Mouse (Mus musculus) cerebellum, postnatal 10 days (tissue): ENCODE results near the gene Tcf20.
A peak's percentile ranks its signal among the peaks of the same experiment; 100 is the strongest.

Experiments used
- DNase-seq, 2 experiments: peaks; one replicate each; pipeline ENCODE4 v3.0.0; 2021; ENCODE audit warnings: mixed read lengths in 2 of 2

Gene Tcf20

GRCm38 (mm10) chr15:82992911-82993310, 5.2 kb upstream of the Tcf20 start:
- DNase-seq, result peak; percentile 51 to 58

GRCm38 (mm10) chr15:82992079-82992783, 4.6 kb upstream of the Tcf20 start:
- DNase-seq, result peak; percentile 83 to 88

- no peak for DNase-seq
Observed at GRCm38 (mm10) chr15:82989190-82989704, 1.6 kb upstream of the Tcf20 start.

- peak in 1 of 2 experiments; percentile 36 for DNase-seq
Observed at GRCm38 (mm10) chr15:82987014-82987731, 499 bp downstream of the Tcf20 start.

- DNase-seq, result peak; percentile 68 to 71
Observed at GRCm38 (mm10) chr15:82984574-82984973, 3.1 kb downstream of the Tcf20 start.

GRCm38 (mm10) chr15:82984097-82984496, 3.6 kb downstream of the Tcf20 start:
- no peak for DNase-seq

- peak; percentile 74 to 83 for DNase-seq
Observed at GRCm38 (mm10) chr15:82983416-82984026, 4.2 kb downstream of the Tcf20 start.

GRCm38 (mm10) chr15:82982724-82983415, 4.8 kb downstream of the Tcf20 start:
- peak; percentile 65 to 68 for DNase-seq

GRCm38 (mm10) chr15:82981676-82982520, 5.8 kb downstream of the Tcf20 start:
- DNase-seq, result peak; percentile 66 to 67

GRCm38 (mm10) chr15:82979531-82979930, 8.1 kb downstream of the Tcf20 start:
- DNase-seq, result peak in 1 of 2 experiments; percentile 70

GRCm38 (mm10) chr15:82974471-82974870, 13.2 kb downstream of the Tcf20 start:
- DNase-seq, result no peak

GRCm38 (mm10) chr15:82969206-82969721, 18.4 kb downstream of the Tcf20 start:
- DNase-seq, result no peak

- peak; percentile 88 to 94 for DNase-seq
Observed at GRCm38 (mm10) chr15:82968449-82968848, 19.2 kb downstream of the Tcf20 start.

- peak in 1 of 2 experiments; percentile 29 for DNase-seq
Observed at GRCm38 (mm10) chr15:82967947-82968346, 19.7 kb downstream of the Tcf20 start.

GRCm38 (mm10) chr15:82964266-82964825, 23.3 kb downstream of the Tcf20 start:
- peak; percentile 82 to 91 for DNase-seq

GRCm38 (mm10) chr15:82963556-82964156, 24.0 kb downstream of the Tcf20 start:
- DNase-seq, result peak in 1 of 2 experiments; percentile 52

- DNase-seq, result peak in 1 of 2 experiments; percentile 59
Observed at GRCm38 (mm10) chr15:82963090-82963489, 24.6 kb downstream of the Tcf20 start.

GRCm38 (mm10) chr15:82962536-82962935, 25.1 kb downstream of the Tcf20 start:
- no peak for DNase-seq

GRCm38 (mm10) chr15:82960786-82961561, 26.7 kb downstream of the Tcf20 start:
- peak; percentile 91 to 93 for DNase-seq

GRCm38 (mm10) chr15:82959151-82959550, 28.5 kb downstream of the Tcf20 start:
- DNase-seq, result no peak
